Mouse (Mus musculus): ENCODE results near the gene Dlat. TPM values are rescaled to one million over a fixed set of nuclear protein-coding genes. Genes with fewer than 3 reads are reported as not detected.
A peak's percentile ranks its signal among the peaks of the same experiment; 100 is the strongest.
"Not testable (repeated sequence)": the region's sequence is repeated elsewhere in the genome, so short reads cannot be mapped to it uniquely, and the experiment has no call there.

Dlat gene
- polyA plus RNA-seq, 1 experiment from 2014 or later, result 43.9 TPM

- Histone ChIP-seq H3K36me3 (peaks cover 95% of the 10 kb centered on the region), H3K4me3 (no peak overlapping the region), H3K9me3 (no peaks in the 10 kb centered on the region), H3K27me3 (ENCODE audit: insufficient read depth, poor library complexity, severe bottlenecking) (no peaks in the 10 kb centered on the region), H3K27ac (no peak overlapping the region), H3K4me1 (replicated peaks) (no peaks in the 10 kb centered on the region)
- DNase-seq (ENCODE audit: low spot score), result no peak
- WGBS, result 78% methylated on average over 10 of the region's 10 CpGs
These were observed 12.7 kb downstream of the Dlat start for GRCm38 (mm10) chr9:50646826-50647370.

GRCm38 (mm10) chr9:50634270-50634669 is 25.3 kb downstream of the Dlat start:
- Histone ChIP-seq H3K4me3 (no peak overlapping the region), H3K36me3 (peaks cover 76% of the 10 kb centered on the region), H3K9me3 (no peaks in the 10 kb centered on the region), H3K4me1 (replicated peaks) (no peaks in the 10 kb centered on the region), H3K27ac (no peak overlapping the region), H3K27me3 (ENCODE audit: insufficient read depth, poor library complexity, severe bottlenecking) (no peaks in the 10 kb centered on the region)
- DNase-seq (ENCODE audit: low spot score), result no peak
- WGBS, result 94% methylated on average over 11 of the region's 11 CpGs

GRCm38 (mm10) chr9:50633059-50633458 is 26.5 kb downstream of the Dlat start:
- Histone ChIP-seq H3K9me3 (no peaks in the 10 kb centered on the region), H3K27ac (no peak overlapping the region), H3K27me3 (ENCODE audit: insufficient read depth, poor library complexity, severe bottlenecking) (no peaks in the 10 kb centered on the region), H3K4me1 (replicated peaks) (no peaks in the 10 kb centered on the region), H3K4me3 (no peak overlapping the region), H3K36me3 (peaks cover 64% of the 10 kb centered on the region)
- WGBS, result 67% methylated on average over 2 of the region's 2 CpGs
- no peak for DNase-seq (ENCODE audit: low spot score)

GRCm38 (mm10) chr9:50632016-50632688 is 27.4 kb downstream of the Dlat start:
- 92% methylated on average over 6 of the region's 6 CpGs for WGBS
- H3K4me1 ChIP-seq (replicated peaks), result no peaks in the 10 kb centered on the region
- no peaks in the 10 kb centered on the region for H3K9me3 ChIP-seq
- no peaks in the 10 kb centered on the region for H3K27me3 ChIP-seq (ENCODE audit: insufficient read depth, poor library complexity, severe bottlenecking)
- H3K27ac ChIP-seq, result no peak overlapping the region
- H3K4me3 ChIP-seq, result no peak overlapping the region
- no peak for DNase-seq (ENCODE audit: low spot score)
- peaks cover 55% of the 10 kb centered on the region for H3K36me3 ChIP-seq

GRCm38 (mm10) chr9:50630903-50631302 is 28.7 kb downstream of the Dlat start:
- H3K27me3 ChIP-seq (ENCODE audit: insufficient read depth, poor library complexity, severe bottlenecking); H3K9me3 ChIP-seq: not testable (repeated sequence)
- WGBS, result 89% methylated on average over 6 of the region's 8 CpGs

GRCm38 (mm10) chr9:50617794-50618330 is 41.7 kb downstream of the Dlat start:
- Histone ChIP-seq H3K27ac (no peak overlapping the region), H3K27me3 (ENCODE audit: insufficient read depth, poor library complexity, severe bottlenecking) (no peaks in the 10 kb centered on the region), H3K9me3 (no peaks in the 10 kb centered on the region), H3K4me3 (peak overlapping the region; percentile 84), H3K36me3 (peaks cover 25% of the 10 kb centered on the region), H3K4me1 (replicated peaks) (peaks cover 19% of the 10 kb centered on the region)
- 65% methylated on average over 9 of the region's 9 CpGs for WGBS
- DNase-seq (ENCODE audit: low spot score), result no peak

More at GRCm38 (mm10) chr9:50630903-50631302, 28.7 kb downstream of the Dlat start:
- peaks cover 42% of the 10 kb centered on the region for H3K36me3 ChIP-seq
- H3K4me3 ChIP-seq; H3K27ac ChIP-seq; DNase-seq (ENCODE audit: low spot score); H3K4me1 ChIP-seq (replicated peaks): not testable (repeated sequence)

GRCm38 (mm10) chr9:50616766-50617603 is 42.6 kb downstream of the Dlat start, which contains the start of the genes Pih1d2 and Nkapd1:
TSS of gene Pih1d2 (plus strand) at chr9:50617321.
TSS of gene Nkapd1 (minus strand) at chr9:50617464.
- Histone ChIP-seq H3K36me3 (peaks cover 34% of the 10 kb centered on the region), H3K4me1 (replicated peaks) (peaks cover 19% of the 10 kb centered on the region), H3K27me3 (ENCODE audit: insufficient read depth, poor library complexity, severe bottlenecking) (no peaks in the 10 kb centered on the region), H3K9me3 (no peaks in the 10 kb centered on the region), H3K4me3 (peak within 1 kb of the TSS; percentile 84), H3K27ac (peak within 1 kb of the TSS; percentile 97)
- peak; percentile 88 for DNase-seq (ENCODE audit: low spot score)
- under 1% methylated on average over 81 of the region's 81 CpGs for WGBS

GRCm38 (mm10) chr9:50616161-50616560 is 43.4 kb downstream of the Dlat start:
- H3K4me3 ChIP-seq, result peak overlapping the region; percentile 84
- H3K27ac ChIP-seq, result peak overlapping the region; percentile 97
- no peak for DNase-seq (ENCODE audit: low spot score)
- 43% methylated on average over 11 of the region's 11 CpGs for WGBS
- no peaks in the 10 kb centered on the region for H3K9me3 ChIP-seq
- H3K4me1 ChIP-seq (replicated peaks), result peaks cover 19% of the 10 kb centered on the region
- no peaks in the 10 kb centered on the region for H3K27me3 ChIP-seq (ENCODE audit: insufficient read depth, poor library complexity, severe bottlenecking)
- peaks cover 40% of the 10 kb centered on the region for H3K36me3 ChIP-seq

GRCm38 (mm10) chr9:50612115-50612514 is 47.5 kb downstream of the Dlat start:
- H3K4me3 ChIP-seq, result no peak overlapping the region
- no peak for DNase-seq (ENCODE audit: low spot score)
- no peaks in the 10 kb centered on the region for H3K9me3 ChIP-seq
- no peak overlapping the region for H3K27ac ChIP-seq
- peaks cover 15% of the 10 kb centered on the region for H3K4me1 ChIP-seq (replicated peaks)
- peaks cover 81% of the 10 kb centered on the region for H3K36me3 ChIP-seq
- 91% methylated on average over 4 of the region's 4 CpGs for WGBS
- no peaks in the 10 kb centered on the region for H3K27me3 ChIP-seq (ENCODE audit: insufficient read depth, poor library complexity, severe bottlenecking)

GRCm38 (mm10) chr9:50604338-50604737 is 55.2 kb downstream of the Dlat start:
- peak overlapping the region; percentile 96 for H3K27ac ChIP-seq
- H3K27me3 ChIP-seq (ENCODE audit: insufficient read depth, poor library complexity, severe bottlenecking), result no peaks in the 10 kb centered on the region
- H3K9me3 ChIP-seq, result no peaks in the 10 kb centered on the region
- 5% methylated on average over 6 of the region's 6 CpGs for WGBS
- H3K4me1 ChIP-seq (replicated peaks), result peaks cover 27% of the 10 kb centered on the region
- no peak for DNase-seq (ENCODE audit: low spot score)
- H3K4me3 ChIP-seq, result peak overlapping the region; percentile 91
- peaks cover 60% of the 10 kb centered on the region for H3K36me3 ChIP-seq

GRCm38 (mm10) chr9:50603998-50604324 is 55.6 kb downstream of the Dlat start:
- no peaks in the 10 kb centered on the region for H3K9me3 ChIP-seq
- under 1% methylated on average over 24 of the region's 24 CpGs for WGBS
- peak overlapping the region; percentile 96 for H3K27ac ChIP-seq
- no peaks in the 10 kb centered on the region for H3K27me3 ChIP-seq (ENCODE audit: insufficient read depth, poor library complexity, severe bottlenecking)
- H3K4me1 ChIP-seq (replicated peaks), result peaks cover 27% of the 10 kb centered on the region
- H3K4me3 ChIP-seq, result peak overlapping the region; percentile 91
- DNase-seq (ENCODE audit: low spot score), result no peak
- H3K36me3 ChIP-seq, result peaks cover 60% of the 10 kb centered on the region

- Histone ChIP-seq H3K27ac (peak within 1 kb of the TSS; percentile 96), H3K36me3 (peaks cover 60% of the 10 kb centered on the region), H3K4me1 (replicated peaks) (peaks cover 27% of the 10 kb centered on the region), H3K27me3 (ENCODE audit: insufficient read depth, poor library complexity, severe bottlenecking) (no peaks in the 10 kb centered on the region), H3K4me3 (peak within 1 kb of the TSS; percentile 91), H3K9me3 (no peaks in the 10 kb centered on the region)
- WGBS, result 1% methylated on average over 48 of the region's 48 CpGs
- peak; percentile 94 for DNase-seq (ENCODE audit: low spot score)
These were observed 56.2 kb downstream of the Dlat start, which contains the start of the genes Sdhd and Timm8b for GRCm38 (mm10) chr9:50603189-50603997. TSS of gene Sdhd (minus strand) at chr9:50603812. TSS of gene Timm8b (plus strand) at chr9:50603910.

Measured in hindbrain, embryonic 10.5 days (tissue).